Mouse (Mus musculus): Measurements from ENCODE around the gene Ddx42.

The Ddx42 gene

GRCm38 (mm10) chr11:106201337-106202122, 15.2 kb upstream of the Ddx42 start:
- no peak for DNase-seq (ENCODE audit: inconsistent age in 2 of 2, low spot score in 1 of 2)

- DNase-seq (ENCODE audit: inconsistent age in 2 of 2, low spot score in 1 of 2): no peak
These were observed 14.6 kb upstream of the Ddx42 start, which contains the start of gene Strada for GRCm38 (mm10) chr11:106202123-106202465. TSS of gene Strada (minus strand) at chr11:106202168.

GRCm38 (mm10) chr11:106212771-106213170, 4.0 kb upstream of the Ddx42 start:
- DNase-seq (ENCODE audit: inconsistent age in 2 of 2, low spot score in 1 of 2): no peak

GRCm38 (mm10) chr11:106214856-106215255, 1.9 kb upstream of the Ddx42 start:
- peak in 1 of 2 experiments; percentile 40 for DNase-seq (ENCODE audit: inconsistent age in 2 of 2, low spot score in 1 of 2)

- no peak for DNase-seq (ENCODE audit: inconsistent age in 2 of 2, low spot score in 1 of 2)
These were observed 1.3 kb upstream of the Ddx42 start for GRCm38 (mm10) chr11:106215450-106215859.

GRCm38 (mm10) chr11:106215927-106216729, 598 bp upstream of the Ddx42 start, which contains the start of gene Ccdc47:
TSS of gene Ccdc47 (minus strand) at chr11:106216344.
- DNase-seq (ENCODE audit: inconsistent age in 2 of 2, low spot score in 1 of 2): peak; percentile 97 to 98

GRCm38 (mm10) chr11:106220603-106221002, 3.9 kb downstream of the Ddx42 start:
- DNase-seq (ENCODE audit: inconsistent age in 2 of 2, low spot score in 1 of 2): peak in 1 of 2 experiments; percentile 32

GRCm38 (mm10) chr11:106233978-106234377, 17.3 kb downstream of the Ddx42 start:
- DNase-seq (ENCODE audit: inconsistent age in 2 of 2, low spot score in 1 of 2): peak in 1 of 2 experiments; percentile 32

- DNase-seq (ENCODE audit: inconsistent age in 2 of 2, low spot score in 1 of 2): no peak
These were observed 30.1 kb downstream of the Ddx42 start for GRCm38 (mm10) chr11:106246834-106247233.

GRCm38 (mm10) chr11:106249326-106249725, 32.6 kb downstream of the Ddx42 start:
- DNase-seq (ENCODE audit: inconsistent age in 2 of 2, low spot score in 1 of 2): no peak

- no peak for DNase-seq (ENCODE audit: inconsistent age in 2 of 2, low spot score in 1 of 2)
These were observed 38.0 kb downstream of the Ddx42 start for GRCm38 (mm10) chr11:106254767-106255166.

- no peak for DNase-seq (ENCODE audit: inconsistent age in 2 of 2, low spot score in 1 of 2)
These were observed 38.4 kb downstream of the Ddx42 start for GRCm38 (mm10) chr11:106255174-106255573.

GRCm38 (mm10) chr11:106255685-106256451, 39.1 kb downstream of the Ddx42 start, which contains the start of the genes Ftsj3 and Psmc5:
TSS of gene Ftsj3 (minus strand) at chr11:106256079.
TSS of gene Psmc5 (plus strand) at chr11:106256154.
- DNase-seq (ENCODE audit: inconsistent age in 2 of 2, low spot score in 1 of 2): peak; percentile 98 to 100

- DNase-seq (ENCODE audit: inconsistent age in 2 of 2, low spot score in 1 of 2): peak in 1 of 2 experiments; percentile 68
These were observed 40.0 kb downstream of the Ddx42 start for GRCm38 (mm10) chr11:106256775-106257174.

GRCm38 (mm10) chr11:106260826-106261450, 44.2 kb downstream of the Ddx42 start:
- DNase-seq (ENCODE audit: inconsistent age in 2 of 2, low spot score in 1 of 2): peak in 1 of 2 experiments; percentile 58

- DNase-seq (ENCODE audit: inconsistent age in 2 of 2, low spot score in 1 of 2): peak in 1 of 2 experiments; percentile 29
These were observed 47.2 kb downstream of the Ddx42 start for GRCm38 (mm10) chr11:106263963-106264362.

- DNase-seq (ENCODE audit: inconsistent age in 2 of 2, low spot score in 1 of 2): peak in 1 of 2 experiments; percentile 37
These were observed 48.3 kb downstream of the Ddx42 start for GRCm38 (mm10) chr11:106264988-106265387.

GRCm38 (mm10) chr11:106265570-106265969, 48.8 kb downstream of the Ddx42 start:
- DNase-seq (ENCODE audit: inconsistent age in 2 of 2, low spot score in 1 of 2): peak in 1 of 2 experiments; percentile 30

- DNase-seq (ENCODE audit: inconsistent age in 2 of 2, low spot score in 1 of 2): peak in 1 of 2 experiments; percentile 40
These were observed 49.7 kb downstream of the Ddx42 start for GRCm38 (mm10) chr11:106266431-106266830.

GRCm38 (mm10) chr11:106267311-106267852, 50.7 kb downstream of the Ddx42 start:
- peak; percentile 73 to 87 for DNase-seq (ENCODE audit: inconsistent age in 2 of 2, low spot score in 1 of 2)
